Mouse (Mus musculus) embryonic stem cell, embryonic (primary cell): Measurements from ENCODE around the gene Bcas3.

Source experiments
- CTCF ChIA-PET, 4 experiments: fragments of 300-600 bp in 2 of 4; fragments of 350-600 bp in 2 of 4; sonication (Branson Sonifier 250); formaldehyde crosslinking; loops; one replicate each; lab custom pipeline; 2022; ENCODE audit warnings: inconsistent platforms in 2 of 4; lab: Charles Lee
- POLR2A ChIA-PET, 4 experiments: fragments of 300-600 bp in 2 of 4; fragments of 350-600 bp in 2 of 4; sonication (Branson Sonifier 250); formaldehyde crosslinking; loops; one replicate each; lab custom pipeline; 2022; ENCODE audit warnings: antibody characterized with exemption in 4 of 4, inconsistent platforms in 1 of 4; lab: Charles Lee

Bcas3 gene

GRCm38 (mm10) chr11:85644027-85644747 is 291.2 kb downstream of the Bcas3 start:
- POLR2A ChIA-PET = interaction anchor here in 1 of 4 experiments (0.5 to 1.0 kb wide), 2 partner anchors 12 to 729 kb away, joined by 3 read pairs; no protein-coding TSS in a partner anchor
- CTCF ChIA-PET = interaction anchor here in 2 of 4 experiments (0.6 to 0.9 kb wide), 2 partner anchors 30 to 404 kb away, joined by 3 read pairs; no protein-coding TSS in a partner anchor

GRCm38 (mm10) chr11:85644748-85645060 is 291.7 kb downstream of the Bcas3 start:
- ChIA-PET POLR2A (interaction anchor here in 1 of 4 experiments (1.0 kb wide), 1 partner anchor 12 kb away, joined by 3 read pairs; no protein-coding TSS in a partner anchor), CTCF (interaction anchor here in 2 of 4 experiments (0.6 to 0.9 kb wide), 2 partner anchors 30 to 404 kb away, joined by 3 read pairs; no protein-coding TSS in a partner anchor)

GRCm38 (mm10) chr11:85645152-85645835 is 292.3 kb downstream of the Bcas3 start:
- CTCF ChIA-PET = interaction anchor here in 1 of 4 experiments (0.9 kb wide), 1 partner anchor 405 kb away, joined by 3 read pairs; no protein-coding TSS in a partner anchor
- POLR2A ChIA-PET = interaction anchor here in 1 of 4 experiments (1.0 kb wide), 1 partner anchor 11 kb away, joined by 3 read pairs; no protein-coding TSS in a partner anchor

GRCm38 (mm10) chr11:85648893-85649292 is 295.9 kb downstream of the Bcas3 start:
- POLR2A ChIA-PET = no interaction called here
- CTCF ChIA-PET = interaction anchor here in 1 of 4 experiments (1.0 kb wide), 1 partner anchor 11 kb away, joined by 3 read pairs; no protein-coding TSS in a partner anchor

- ChIA-PET CTCF (interaction anchor here in 1 of 4 experiments (1.0 kb wide), 1 partner anchor 11 kb away, joined by 3 read pairs; no protein-coding TSS in a partner anchor), POLR2A (interaction anchor here in 1 of 4 experiments (0.7 kb wide), 1 partner anchor 8 kb away, joined by 3 read pairs; no protein-coding TSS in a partner anchor)
These were observed 296.4 kb downstream of the Bcas3 start for GRCm38 (mm10) chr11:85649373-85649772.

- ChIA-PET CTCF (no interaction called here), POLR2A (interaction anchor here in 2 of 4 experiments (0.6 to 1.1 kb wide), 2 partner anchors 15 to 887 kb away, joined by 3 read pairs; partner anchors contain the start of genes Rps6kb1 (in 1 of the 2) and Tubd1 (in 1 of the 2))
These were observed 304.5 kb downstream of the Bcas3 start for GRCm38 (mm10) chr11:85657471-85657870.

GRCm38 (mm10) chr11:85660304-85660703 is 307.3 kb downstream of the Bcas3 start:
- POLR2A ChIA-PET = interaction anchor here in 1 of 4 experiments (0.5 kb wide), 1 partner anchor 349 kb away, joined by 3 read pairs; the partner anchor contains the start of gene Ppm1d
- CTCF ChIA-PET = interaction anchor here in 1 of 4 experiments (0.7 kb wide), 1 partner anchor 11 kb away, joined by 3 read pairs; no protein-coding TSS in a partner anchor

GRCm38 (mm10) chr11:85667176-85667575 is 314.2 kb downstream of the Bcas3 start:
- POLR2A ChIA-PET = no interaction called here
- CTCF ChIA-PET = no interaction called here

GRCm38 (mm10) chr11:85667741-85668140 is 314.8 kb downstream of the Bcas3 start:
- ChIA-PET CTCF (no interaction called here), POLR2A (no interaction called here)

GRCm38 (mm10) chr11:85672881-85673475 is 320.0 kb downstream of the Bcas3 start:
- ChIA-PET POLR2A (no interaction called here), CTCF (interaction anchor here in 1 of 4 experiments (0.6 kb wide), 1 partner anchor 1335 kb away, joined by 4 read pairs; no protein-coding TSS in a partner anchor)

GRCm38 (mm10) chr11:85675244-85675643 is 322.3 kb downstream of the Bcas3 start:
- CTCF ChIA-PET = interaction anchor here in 2 of 4 experiments (0.6 to 0.7 kb wide), 3 partner anchors 178 to 505 kb away, joined by 3 to 13 read pairs (median 4); no protein-coding TSS in a partner anchor
- POLR2A ChIA-PET = interaction anchor here in 2 of 4 experiments (0.6 to 1.1 kb wide), 3 partner anchors 13 to 103 kb away, joined by 3 to 4 read pairs (median 3); no protein-coding TSS in a partner anchor

- ChIA-PET POLR2A (interaction anchor here in 1 of 4 experiments (1.1 kb wide), 1 partner anchor 11 kb away, joined by 4 read pairs; no protein-coding TSS in a partner anchor), CTCF (interaction anchor here in 2 of 4 experiments (0.6 kb wide), 3 partner anchors 17 to 405 kb away, joined by 3 to 4 read pairs (median 3); no protein-coding TSS in a partner anchor)
These were observed 323.5 kb downstream of the Bcas3 start for GRCm38 (mm10) chr11:85676357-85677004.

- CTCF ChIA-PET = no interaction called here
- POLR2A ChIA-PET = interaction anchor here in 1 of 4 experiments (1.3 to 1.4 kb wide), 2 partner anchors 10 to 12 kb away, joined by 3 to 4 read pairs; no protein-coding TSS in a partner anchor
These were observed 325.7 kb downstream of the Bcas3 start for GRCm38 (mm10) chr11:85678666-85679065.

GRCm38 (mm10) chr11:85681580-85682419 is 328.8 kb downstream of the Bcas3 start:
- ChIA-PET POLR2A (interaction anchor here in 1 of 4 experiments (0.5 kb wide), 1 partner anchor 67 kb away, joined by 3 read pairs; no protein-coding TSS in a partner anchor), CTCF (no interaction called here)

GRCm38 (mm10) chr11:85684981-85685380 is 332.0 kb downstream of the Bcas3 start:
- ChIA-PET POLR2A (interaction anchor here in 2 of 4 experiments (0.6 to 0.7 kb wide), 2 partner anchors 136 to 142 kb away, joined by 3 read pairs; no protein-coding TSS in a partner anchor), CTCF (interaction anchor here in 1 of 4 experiments (0.6 kb wide), 1 partner anchor 129 kb away, joined by 3 read pairs; no protein-coding TSS in a partner anchor)

- POLR2A ChIA-PET = interaction anchor here in 1 of 4 experiments (0.7 to 1.3 kb wide), 5 partner anchors 9 to 510 kb away, joined by 3 to 4 read pairs (median 4); partner anchors contain the start of gene Gm11444
- CTCF ChIA-PET = interaction anchor here in 3 of 4 experiments (0.6 to 0.8 kb wide), 3 partner anchors 163 to 769 kb away, joined by 3 to 7 read pairs (median 3); no protein-coding TSS in a partner anchor
These were observed 335.0 kb downstream of the Bcas3 start for GRCm38 (mm10) chr11:85687816-85688439.
